22 mouse cellular contexts compared by ENCODE assay signal in genomic region chr1:151690061-151690460, GRCm38 (mm10).
DNase-seq lines count a peak whose midpoint lies in the region; ATAC-seq and TF ChIP-seq lines count a peak whose summit lies in the region.
"Had no signal": no experiment of that assay in that cellular context is flagged by ENCODE, and none has a peak within 500 bp of the region (broad histone marks: within the 10 kb centered on the region; RNA-seq: fewer than 3 reads in every experiment).

No protein-coding gene starts in this region.

- H3K27ac ChIP-seq in embryonic facial prominence, embryonic 15.5 days (replicated peaks), result peak overlapping the region; percentile 36; the same call in 1 of the 2 replicates
- no peak overlapping the region for H3K27ac ChIP-seq in embryonic facial prominence, embryonic 10.5 days (replicated peaks)
- peak overlapping the region; percentile 54; the same call in 1 of the 2 replicates for H3K27ac ChIP-seq in limb, embryonic 15.5 days
- H3K27ac ChIP-seq in limb, embryonic 10.5 days, result no peak overlapping the region
- H3K27ac ChIP-seq in stomach, embryonic 14.5 days (ENCODE audit: low read length), result 0 out of 2 replicates have a peak overlapping the region, but pooled peaks have one; percentile 21
- no peak overlapping the region for H3K27ac ChIP-seq in stomach, postnatal 0 days (replicated peaks)
- no peak overlapping the region for H3K27ac ChIP-seq in midbrain, embryonic 11.5 days (ENCODE audit: low read depth, low read length)
- H3K27ac ChIP-seq in forebrain, embryonic 14.5 days (ENCODE audit: low read depth, low read length), result no peak overlapping the region
- H3K27ac ChIP-seq: forebrain, embryonic 13.5 days; heart, adult 2 months; hindbrain, embryonic 12.5 days; limb, embryonic 12.5 days; liver, embryonic 14.5 days; midbrain, embryonic 10.5 days had no signal

- no peak for DNase-seq in embryonic facial prominence, embryonic 10.5 days (ENCODE audit: low spot score)
- DNase-seq in limb, embryonic 10.5 days (ENCODE audit: low spot score), result no peak
- DNase-seq in stomach, postnatal 0 days (ENCODE audit: low spot score), result no peak
- no peak for DNase-seq in midbrain, embryonic 11.5 days (ENCODE audit: low spot score, missing footprints)
- DNase-seq in forebrain, embryonic 14.5 days (ENCODE audit: low spot score), result no peak
- DNase-seq: cerebellum, adult 11 months; cerebellum, postnatal 10 days; gastrocnemius, postnatal 10 days; heart, adult 2 months; kidney, adult 11 months; layer of hippocampus, postnatal 36 days; lung, postnatal 14 days; thymus, postnatal 14 days had no signal

- H3K9ac ChIP-seq in embryonic facial prominence, embryonic 15.5 days, result no peak overlapping the region
- H3K9ac ChIP-seq in limb, embryonic 15.5 days, result no peak overlapping the region
- H3K9ac ChIP-seq in stomach, embryonic 14.5 days (replicated peaks; ENCODE audit: low read depth, low read length), result no peak overlapping the region
- H3K9ac ChIP-seq in stomach, postnatal 0 days (ENCODE audit: low read length), result no peak overlapping the region
- H3K9ac ChIP-seq in midbrain, embryonic 11.5 days (ENCODE audit: low read length), result no peak overlapping the region
- no peak overlapping the region for H3K9ac ChIP-seq in forebrain, embryonic 14.5 days (ENCODE audit: low read length)
- H3K9ac ChIP-seq: forebrain, embryonic 13.5 days; hindbrain, embryonic 12.5 days; limb, embryonic 12.5 days; liver, embryonic 14.5 days had no signal

- no peak overlapping the region for H3K4me3 ChIP-seq in embryonic facial prominence, embryonic 15.5 days (replicated peaks)
- no peak overlapping the region for H3K4me3 ChIP-seq in embryonic facial prominence, embryonic 10.5 days
- no peak overlapping the region for H3K4me3 ChIP-seq in limb, embryonic 15.5 days
- no peak overlapping the region for H3K4me3 ChIP-seq in limb, embryonic 10.5 days
- H3K4me3 ChIP-seq in stomach, embryonic 14.5 days (ENCODE audit: low read depth, low read length), result no peak overlapping the region
- H3K4me3 ChIP-seq in stomach, postnatal 0 days (ENCODE audit: low read depth, low read length), result no peak overlapping the region
- no peak overlapping the region for H3K4me3 ChIP-seq in midbrain, embryonic 11.5 days (ENCODE audit: low read depth, low read length)
- H3K4me3 ChIP-seq in forebrain, embryonic 14.5 days (ENCODE audit: low read depth, low read length), result no peak overlapping the region
- H3K4me3 ChIP-seq: erythroblast, embryonic 14.5 days; forebrain, embryonic 13.5 days; heart, adult 2 months; hindbrain, embryonic 12.5 days; limb, embryonic 12.5 days; midbrain, embryonic 10.5 days had no signal

- no peak for ATAC-seq in embryonic facial prominence, embryonic 15.5 days (ENCODE audit: insufficient number of reproducible peaks, low FRiP score, low TSS enrichment, low read depth)
- ATAC-seq in limb, embryonic 15.5 days (ENCODE audit: insufficient number of reproducible peaks, low FRiP score, low TSS enrichment, low read depth), result no peak
- ATAC-seq in stomach, embryonic 14.5 days (ENCODE audit: insufficient number of reproducible peaks, insufficient read depth, low FRiP score, low read depth), result no peak
- no peak for ATAC-seq in stomach, postnatal 0 days (ENCODE audit: low FRiP score, low TSS enrichment)
- no peak for ATAC-seq in midbrain, embryonic 11.5 days (ENCODE audit: low FRiP score)
- no peak for ATAC-seq in forebrain, embryonic 14.5 days
- ATAC-seq: forebrain, embryonic 13.5 days had no signal

- no peaks in the 10 kb centered on the region for H3K9me3 ChIP-seq in embryonic facial prominence, embryonic 15.5 days (replicated peaks)
- no peaks in the 10 kb centered on the region for H3K9me3 ChIP-seq in embryonic facial prominence, embryonic 10.5 days
- no peaks in the 10 kb centered on the region for H3K9me3 ChIP-seq in limb, embryonic 15.5 days
- no peaks in the 10 kb centered on the region for H3K9me3 ChIP-seq in limb, embryonic 10.5 days (replicated peaks)
- H3K9me3 ChIP-seq in stomach, embryonic 14.5 days (ENCODE audit: control insufficient read depth, low read depth, low read length), result no peaks in the 10 kb centered on the region
- H3K9me3 ChIP-seq in stomach, postnatal 0 days (ENCODE audit: control insufficient read depth, low read length), result no peaks in the 10 kb centered on the region
- no peaks in the 10 kb centered on the region for H3K9me3 ChIP-seq in midbrain, embryonic 11.5 days (ENCODE audit: control insufficient read depth, low read length)
- H3K9me3 ChIP-seq in forebrain, embryonic 14.5 days (replicated peaks; ENCODE audit: control insufficient read depth, low read length), result no peaks in the 10 kb centered on the region
- H3K9me3 ChIP-seq: forebrain, embryonic 13.5 days; hindbrain, embryonic 12.5 days; limb, embryonic 12.5 days; midbrain, embryonic 10.5 days had no signal

- no peak overlapping the region for H3K4me2 ChIP-seq in embryonic facial prominence, embryonic 15.5 days (replicated peaks)
- no peak overlapping the region for H3K4me2 ChIP-seq in limb, embryonic 15.5 days
- no peak overlapping the region for H3K4me2 ChIP-seq in stomach, embryonic 14.5 days (replicated peaks; ENCODE audit: low read depth, low read length)
- H3K4me2 ChIP-seq in stomach, postnatal 0 days (replicated peaks; ENCODE audit: low read depth), result no peak overlapping the region
- no peak overlapping the region for H3K4me2 ChIP-seq in midbrain, embryonic 11.5 days
- H3K4me2 ChIP-seq in forebrain, embryonic 14.5 days (ENCODE audit: low read length), result no peak overlapping the region
- H3K4me2 ChIP-seq: forebrain, embryonic 13.5 days; hindbrain, embryonic 12.5 days; limb, embryonic 12.5 days had no signal

- 61% methylated on average over 6 of the region's 6 CpGs for WGBS in embryonic facial prominence, embryonic 15.5 days
- 83% methylated on average over 6 of the region's 6 CpGs for WGBS in embryonic facial prominence, embryonic 10.5 days
- WGBS in limb, embryonic 15.5 days, result 56% methylated on average over 6 of the region's 6 CpGs
- 88% methylated on average over 6 of the region's 6 CpGs for WGBS in limb, embryonic 10.5 days
- 66% methylated on average over 6 of the region's 6 CpGs for WGBS in stomach, embryonic 14.5 days
- 45% methylated on average over 6 of the region's 6 CpGs for WGBS in stomach, postnatal 0 days
- 87% methylated on average over 6 of the region's 6 CpGs for WGBS in midbrain, embryonic 11.5 days
- WGBS in forebrain, embryonic 14.5 days, result 92% methylated on average over 6 of the region's 6 CpGs

- H3K27me3 ChIP-seq in embryonic facial prominence, embryonic 15.5 days, result no peaks in the 10 kb centered on the region
- H3K27me3 ChIP-seq in embryonic facial prominence, embryonic 10.5 days (replicated peaks; ENCODE audit: low read depth, poor library complexity, severe bottlenecking), result no peaks in the 10 kb centered on the region
- no peaks in the 10 kb centered on the region for H3K27me3 ChIP-seq in limb, embryonic 15.5 days
- H3K27me3 ChIP-seq in limb, embryonic 10.5 days (ENCODE audit: low read depth, poor library complexity, severe bottlenecking), result no peaks in the 10 kb centered on the region
- no peaks in the 10 kb centered on the region for H3K27me3 ChIP-seq in stomach, embryonic 14.5 days (ENCODE audit: control insufficient read depth, insufficient read depth, low read length)
- H3K27me3 ChIP-seq in stomach, postnatal 0 days (ENCODE audit: control insufficient read depth, insufficient read depth, low read length), result no peaks in the 10 kb centered on the region
- H3K27me3 ChIP-seq in midbrain, embryonic 11.5 days (ENCODE audit: control insufficient read depth, insufficient read depth, low read length), result no peaks in the 10 kb centered on the region
- H3K27me3 ChIP-seq in forebrain, embryonic 14.5 days (replicated peaks; ENCODE audit: control insufficient read depth, insufficient read depth, low read length), result no peaks in the 10 kb centered on the region
- H3K27me3 ChIP-seq: forebrain, embryonic 13.5 days; hindbrain, embryonic 12.5 days; limb, embryonic 12.5 days had no signal

- H3K36me3 ChIP-seq in embryonic facial prominence, embryonic 15.5 days, result no peaks in the 10 kb centered on the region
- H3K36me3 ChIP-seq in embryonic facial prominence, embryonic 10.5 days (replicated peaks), result no peaks in the 10 kb centered on the region
- H3K36me3 ChIP-seq in limb, embryonic 15.5 days, result no peaks in the 10 kb centered on the region
- H3K36me3 ChIP-seq in limb, embryonic 10.5 days, result no peaks in the 10 kb centered on the region
- H3K36me3 ChIP-seq in stomach, embryonic 14.5 days (ENCODE audit: control insufficient read depth, insufficient read depth, low read length), result no peaks in the 10 kb centered on the region
- no peaks in the 10 kb centered on the region for H3K36me3 ChIP-seq in stomach, postnatal 0 days (ENCODE audit: control insufficient read depth, insufficient read depth, low read length)
- no peaks in the 10 kb centered on the region for H3K36me3 ChIP-seq in midbrain, embryonic 11.5 days (ENCODE audit: control insufficient read depth, insufficient read depth, low read length)
- no peaks in the 10 kb centered on the region for H3K36me3 ChIP-seq in forebrain, embryonic 14.5 days (ENCODE audit: control insufficient read depth, insufficient read depth, low read length)
- H3K36me3 ChIP-seq: hindbrain, embryonic 12.5 days; limb, embryonic 12.5 days; midbrain, embryonic 10.5 days had no signal

- no peak for TF ChIP-seq EP300 in stomach, postnatal 0 days (optimal IDR thresholded peaks at IDR 0.05)

- peaks cover 42% of the 10 kb centered on the region for H3K4me1 ChIP-seq in embryonic facial prominence, embryonic 15.5 days
- peaks cover 22% of the 10 kb centered on the region for H3K4me1 ChIP-seq in embryonic facial prominence, embryonic 10.5 days
- H3K4me1 ChIP-seq in limb, embryonic 15.5 days, result peaks cover 55% of the 10 kb centered on the region
- H3K4me1 ChIP-seq in limb, embryonic 10.5 days, result peaks cover 19% of the 10 kb centered on the region
- peaks cover 20% of the 10 kb centered on the region; the same call in 1 of the 2 replicates for H3K4me1 ChIP-seq in stomach, embryonic 14.5 days (ENCODE audit: control insufficient read depth, insufficient read depth, low read length)
- H3K4me1 ChIP-seq in stomach, postnatal 0 days (replicated peaks; ENCODE audit: control insufficient read depth, insufficient read depth), result peaks cover 5% of the 10 kb centered on the region; the same call in 1 of the 2 replicates
- peaks cover 6% of the 10 kb centered on the region; the same call in 1 of the 2 replicates for H3K4me1 ChIP-seq in midbrain, embryonic 11.5 days (ENCODE audit: control insufficient read depth, insufficient read depth, low read length)
- H3K4me1 ChIP-seq in forebrain, embryonic 14.5 days (ENCODE audit: control insufficient read depth, insufficient read depth, low read length), result peaks cover 5% of the 10 kb centered on the region; the same call in 1 of the 2 replicates

- no peak for TF ChIP-seq CTCF in stomach, postnatal 0 days (IDR thresholded peaks at IDR 0.05; ENCODE audit: low read depth)

Comparison
In these comparisons a context has a peak if more than half of its experiments do, and no peak if none do; other contexts are left out.
1. H3K27ac ChIP-seq: peak in embryonic facial prominence, embryonic 15.5 days (single experiment), limb, embryonic 15.5 days (single experiment) and stomach, embryonic 14.5 days (single experiment); none in embryonic facial prominence, embryonic 10.5 days (single experiment), limb, embryonic 10.5 days (single experiment), stomach, postnatal 0 days (single experiment), midbrain, embryonic 11.5 days (single experiment) and forebrain, embryonic 14.5 days (single experiment).